Mouse (Mus musculus) CH12.LX (cell line): ENCODE measurements at regions not wholly inside any gene's neighbourhood (a gene's known extent, or its start where the extent isn't known, plus 50 kb on each side); places are given as distances from the start of the nearest gene placed in this dataset.

Source experiments
- BHLHE40 ChIP-seq: IDR thresholded peaks from 2 replicates; pipeline ENCODE4 v1.6.1; 2011; ENCODE audit warnings: mild to moderate bottlenecking, low read depth, low read length, improper control_type of control experiment
- CTCF ChIP-seq, 2 experiments: IDR thresholded peaks in 1 of 2; conservative IDR thresholded peaks in 1 of 2; 2 replicates each; pipeline ENCODE4 v1.5.1; 2011 to 2012; ENCODE audit warnings: low read depth in 2 of 2, low read length in 2 of 2, improper control_type of control experiment in 1 of 2, inconsistent platforms in 1 of 2, mild to moderate bottlenecking in 1 of 2, moderate library complexity in 1 of 2
- EP300 ChIP-seq: IDR thresholded peaks from 2 replicates; pipeline ENCODE4 v1.6.1; 2011; ENCODE audit warnings: low read length, improper control_type of control experiment
- IRF4 ChIP-seq: IDR thresholded peaks from 2 replicates; pipeline ENCODE4 v1.6.1; 2014; ENCODE audit warnings: low read depth, mild to moderate bottlenecking, inconsistent platforms, low read length, improper control_type of control experiment
- MXI1 ChIP-seq: IDR thresholded peaks from 2 replicates; pipeline ENCODE4 v1.6.1; 2011; ENCODE audit warnings: mild to moderate bottlenecking, low read depth, low read length, improper control_type of control experiment
- SMC3 ChIP-seq: IDR thresholded peaks from 2 replicates; pipeline ENCODE4 v1.6.1; 2011; ENCODE audit warnings: low read depth, low read length, improper control_type of control experiment

DNA sequence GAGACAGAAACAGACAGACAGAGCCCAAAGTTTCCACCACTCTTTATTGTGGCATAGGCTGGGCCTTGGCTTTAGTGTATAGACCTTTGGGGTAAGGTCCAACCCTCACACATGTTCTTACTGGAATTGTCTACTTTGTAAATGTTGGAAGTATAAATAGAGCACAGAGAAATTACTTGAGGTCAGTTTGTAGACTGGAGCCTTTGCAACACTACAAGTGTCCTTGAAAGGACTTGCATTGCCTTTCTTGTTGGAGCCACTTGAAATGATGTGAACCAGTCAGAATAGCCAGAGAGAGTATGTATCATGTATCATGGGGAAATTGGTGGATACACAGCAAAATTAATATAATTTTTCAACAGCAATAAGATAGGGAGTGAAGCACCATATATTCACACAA is 131.4 kb downstream of the Btc start:
- TF ChIP-seq MXI1 (no peak), SMC3 (no peak), CTCF (conservative IDR thresholded peaks at IDR 0.05 in 1 of 2, IDR thresholded peaks at IDR 0.05 in 1 of 2; ENCODE audit: low read depth in 2 of 2, low read length in 2 of 2) (no peak), EP300 (no peak), BHLHE40 (no peak), IRF4 (no peak)
